Mouse (Mus musculus): ENCODE results near the gene Mzf1.

DNA sequence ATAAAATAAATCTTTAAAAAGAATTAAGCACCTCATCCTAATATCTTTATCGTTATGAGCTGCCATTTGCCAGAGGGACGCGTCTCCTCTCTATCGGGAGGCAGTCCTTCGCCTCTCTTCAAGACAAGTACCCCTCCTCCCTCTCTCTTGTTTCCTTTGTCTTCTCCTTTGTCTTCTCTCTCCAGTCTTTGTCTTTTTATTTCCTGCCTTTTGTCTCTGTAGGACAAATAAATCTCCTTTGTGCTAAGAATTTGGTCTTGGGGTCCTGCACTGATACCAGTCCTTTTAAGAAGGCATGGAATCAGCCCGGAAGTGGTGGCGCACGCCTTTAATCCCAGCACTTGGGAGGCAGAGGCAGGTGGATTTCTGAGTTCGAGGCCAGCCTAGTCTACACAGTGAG is 5.0 kb upstream of the Mzf1 start:
- TF ChIP-seq CTCF (IDR thresholded peaks at IDR 0.05; ENCODE audit: extremely low read depth, insufficient read length, insufficient replicate concordance, low read depth, low read length) (no peak), POLR2A (IDR thresholded peaks at IDR 0.05; ENCODE audit: low read depth, low read length) (no peak)
